Mouse (Mus musculus) MEL (cell line): ENCODE measurements at regions not wholly inside any gene's neighbourhood (a gene's known extent, or its start where the extent isn't known, plus 50 kb on each side); places are given as distances from the start of the nearest gene placed in this dataset.

ENCODE experiments used
- DNase-seq: peaks from one replicate; pipeline ENCODE4 v3.0.0; 2011; ENCODE audit warnings: low read depth, low spot score
- H3K27ac ChIP-seq: 2 replicates; pipeline ENCODE4 v1.5.1; 2012; ENCODE audit warnings: low read depth, mild to moderate bottlenecking, control low read depth, low read length, moderate library complexity; ENCODE audit not compliant: control insufficient read depth
- H3K27me3 ChIP-seq, 2 experiments: fragments of 150-350 bp in 1 of 2; sonication (generic) in 1 of 2; 2 replicates each; pipeline ENCODE4 v1.6.1; 2012; ENCODE audit warnings: low read length in 2 of 2, mild to moderate bottlenecking in 2 of 2, improper control_type of control experiment in 1 of 2, moderate library complexity in 1 of 2; ENCODE audit not compliant: insufficient read depth in 2 of 2, control insufficient read depth in 1 of 2
- H3K36me3 ChIP-seq, 2 experiments: 2 replicates each; pipeline ENCODE4 v1.6.1; 2012 to 2014; ENCODE audit warnings: low read length in 2 of 2, improper control_type of control experiment in 1 of 2, inconsistent platforms in 1 of 2, mild to moderate bottlenecking in 1 of 2; ENCODE audit not compliant: insufficient read depth in 2 of 2, control insufficient read depth in 1 of 2
- H3K4me1 ChIP-seq, 2 experiments: fragments of 150-350 bp in 1 of 2; sonication (generic) in 1 of 2; 2 replicates each; pipeline ENCODE4 v1.6.1; 2012; ENCODE audit warnings: low read length in 2 of 2, improper control_type of control experiment in 1 of 2, mild to moderate bottlenecking in 1 of 2; ENCODE audit not compliant: insufficient read depth in 2 of 2, control insufficient read depth in 1 of 2
- H3K4me3 ChIP-seq, 2 experiments: fragments of 150-350 bp in 1 of 2; sonication (generic) in 1 of 2; 2 replicates each; pipeline ENCODE4 v1.5.1; 2012; ENCODE audit warnings: low read depth in 2 of 2, low read length in 2 of 2, mild to moderate bottlenecking in 2 of 2, moderate library complexity in 2 of 2, control low read depth in 1 of 2, improper control_type of control experiment in 1 of 2; ENCODE audit not compliant: control insufficient read depth in 1 of 2, insufficient read depth in 1 of 2
- H3K79me2 ChIP-seq: 2 replicates; pipeline ENCODE4 v1.6.1; 2012; ENCODE audit warnings: mild to moderate bottlenecking, low read length, moderate library complexity; ENCODE audit not compliant: control insufficient read depth, poor library complexity, insufficient read depth
- H3K9ac ChIP-seq: 2 replicates; pipeline ENCODE4 v1.6.1; 2012; ENCODE audit warnings: low read depth, mild to moderate bottlenecking, control low read depth, low read length, moderate library complexity; ENCODE audit not compliant: control insufficient read depth, poor library complexity, severe bottlenecking
- H3K9me3 ChIP-seq: fragments of 150-350 bp; sonication (generic); replicated peaks from 2 replicates; pipeline ENCODE4 v1.6.1; 2012; ENCODE audit warnings: mild to moderate bottlenecking, low read length, improper control_type of control experiment, moderate library complexity; ENCODE audit not compliant: insufficient read depth
- E2F4 ChIP-seq: IDR thresholded peaks from 2 replicates; pipeline ENCODE4 v1.6.1; 2011; ENCODE audit warnings: low read depth, low read length, improper control_type of control experiment, borderline replicate concordance
- ELF1 ChIP-seq: IDR thresholded peaks from 2 replicates; pipeline ENCODE4 v1.6.1; 2014; ENCODE audit warnings: low read depth, mild to moderate bottlenecking, inconsistent platforms, low read length, improper control_type of control experiment, moderate library complexity
- EP300 ChIP-seq, 2 experiments: IDR thresholded peaks; 2 replicates each; pipeline ENCODE4 v1.6.1; 2011; ENCODE audit warnings: improper control_type of control experiment in 2 of 2, low read length in 2 of 2, low read depth in 1 of 2, mild to moderate bottlenecking in 1 of 2
- ETS1 ChIP-seq: IDR thresholded peaks from 2 replicates; pipeline ENCODE4 v1.6.1; 2012; ENCODE audit warnings: low read depth, mild to moderate bottlenecking, inconsistent platforms, low read length, improper control_type of control experiment, moderate library complexity
- GABPA ChIP-seq: IDR thresholded peaks from 2 replicates; pipeline ENCODE4 v1.6.1; 2012; ENCODE audit warnings: low read depth, mild to moderate bottlenecking, inconsistent platforms, low read length, improper control_type of control experiment, moderate library complexity
- GATA1 ChIP-seq: IDR thresholded peaks from 2 replicates; pipeline ENCODE4 v1.6.1; 2011; ENCODE audit warnings: low read depth, low read length, improper control_type of control experiment
- HCFC1 ChIP-seq: IDR thresholded peaks from 2 replicates; pipeline ENCODE4 v1.6.1; 2012; ENCODE audit warnings: low read depth, mild to moderate bottlenecking, inconsistent platforms, low read length, improper control_type of control experiment, moderate library complexity
- MAZ ChIP-seq: IDR thresholded peaks from 2 replicates; pipeline ENCODE4 v1.6.1; 2012; ENCODE audit warnings: low read depth, mild to moderate bottlenecking, inconsistent platforms, low read length, improper control_type of control experiment
- MEF2A ChIP-seq: IDR thresholded peaks from 2 replicates; pipeline ENCODE4 v1.6.1; 2014; ENCODE audit warnings: low read depth, mild to moderate bottlenecking, inconsistent platforms, low read length, improper control_type of control experiment; ENCODE audit not compliant: poor library complexity, insufficient replicate concordance, severe bottlenecking; ENCODE audit errors: extremely low read depth
- MYB ChIP-seq: IDR thresholded peaks from 2 replicates; pipeline ENCODE4 v1.6.1; 2011; ENCODE audit warnings: mild to moderate bottlenecking, low read depth, low read length, improper control_type of control experiment
- NELFE ChIP-seq: IDR thresholded peaks from 2 replicates; pipeline ENCODE4 v1.6.1; 2011; ENCODE audit warnings: low read depth, low read length, improper control_type of control experiment
- NRF1 ChIP-seq: IDR thresholded peaks from 2 replicates; pipeline ENCODE4 v1.6.1; 2014; ENCODE audit warnings: low read depth, mild to moderate bottlenecking, inconsistent platforms, low read length, improper control_type of control experiment, moderate library complexity; ENCODE audit not compliant: poor library complexity, insufficient read depth, severe bottlenecking
- POLR2AphosphoS5 ChIP-seq: IDR thresholded peaks from 2 replicates; pipeline ENCODE4 v1.6.1; 2012; ENCODE audit warnings: low read depth, borderline replicate concordance, mild to moderate bottlenecking, inconsistent platforms, low read length, moderate library complexity, mixed read lengths
- RAD21 ChIP-seq: IDR thresholded peaks from 2 replicates; pipeline ENCODE4 v1.6.1; 2011; ENCODE audit warnings: mild to moderate bottlenecking, low read depth, low read length, improper control_type of control experiment
- SMC3 ChIP-seq: IDR thresholded peaks from 2 replicates; pipeline ENCODE4 v1.6.1; 2011; ENCODE audit warnings: low read depth, low read length, improper control_type of control experiment
- TAL1 ChIP-seq: IDR thresholded peaks from 2 replicates; pipeline ENCODE4 v1.6.1; 2012; ENCODE audit warnings: mild to moderate bottlenecking, inconsistent platforms, low read length, moderate library complexity, mixed read lengths
- TBP ChIP-seq: IDR thresholded peaks from 2 replicates; pipeline ENCODE4 v1.8.0; 2011; ENCODE audit warnings: low read depth, low read length, improper control_type of control experiment

DNA sequence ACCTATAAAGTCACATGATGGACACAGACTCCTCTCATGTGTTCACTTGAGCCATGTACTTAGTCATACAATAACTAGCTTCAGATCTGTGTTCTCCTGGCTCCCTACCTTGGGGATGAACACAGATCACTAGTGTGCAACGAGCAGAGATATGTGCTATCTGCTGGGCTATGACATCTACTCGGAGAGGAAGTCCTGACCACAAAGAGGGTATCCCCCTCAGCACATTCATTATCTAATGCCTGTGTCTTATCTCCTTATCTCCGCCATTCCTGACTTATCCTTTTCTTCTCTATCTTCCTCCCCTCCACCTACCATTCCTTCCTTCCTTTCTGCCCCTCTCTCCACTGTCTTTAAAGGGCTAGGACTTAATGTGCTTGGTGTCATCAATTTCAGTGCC, 118.9 kb upstream of the Hmga2 start (continued):
- no peak for TF ChIP-seq MAZ
- TF ChIP-seq NELFE, result no peak
- no peak for TF ChIP-seq GABPA
- no peak for TF ChIP-seq NRF1
- no peak for TF ChIP-seq MYB
- peak; percentile 86 for TF ChIP-seq GATA1
- peak; percentile 57; the same call in 1 of the 2 replicates for TF ChIP-seq ETS1
- no peak for TF ChIP-seq HCFC1
- TF ChIP-seq MEF2A, result no peak
- TF ChIP-seq TBP, result no peak

GRCm38 (mm10) chr10:120593876-120594275, 117.6 kb upstream of the Hmga2 start:
- Histone ChIP-seq H3K9me3 (no peaks in the 10 kb centered on the region), H3K9ac (no peak overlapping the region), H3K27me3 (no peaks in the 10 kb centered on the region), H3K4me3 (no peak overlapping the region), H3K36me3 (no peaks in the 10 kb centered on the region), H3K79me2 (no peaks in the 10 kb centered on the region), H3K27ac (no peak overlapping the region), H3K4me1 (no peaks in the 10 kb centered on the region)
- no peak for DNase-seq
- no peak for TF ChIP-seq ELF1

GRCm38 (mm10) chr10:120589659-120590058, 113.4 kb upstream of the Hmga2 start:
- Histone ChIP-seq H3K4me1 (peaks cover 0 to 3% of the 10 kb centered on the region in 2 experiments; a peak in 1 of 4 replicates), H3K9me3 (no peaks in the 10 kb centered on the region), H3K36me3 (no peaks in the 10 kb centered on the region), H3K79me2 (no peaks in the 10 kb centered on the region), H3K27ac (no peak overlapping the region), H3K9ac (no peak overlapping the region), H3K4me3 (no peak overlapping the region), H3K27me3 (no peaks in the 10 kb centered on the region; a peak in 1 of 4 replicates)
- no peak for DNase-seq
- TF ChIP-seq MEF2A (no peak), NRF1 (no peak), POLR2AphosphoS5 (no peak), MYB (no peak), HCFC1 (no peak), SMC3 (no peak), MAZ (no peak), E2F4 (no peak), EP300 (IDR thresholded peaks at IDR 0.05; ENCODE audit: low read depth in 1 of 2, low read length in 2 of 2) (no peak), RAD21 (no peak), TAL1 (no peak)
